Mouse (Mus musculus) limb, embryonic 12.5 days (tissue): ENCODE results near the gene Gm5414. TPM values are rescaled to one million over a fixed set of nuclear protein-coding genes. Genes with fewer than 3 reads are reported as not detected.

Experiments
- ATAC-seq: fragments of 200-750 bp; cut with Nextera tagmentation; 2 replicates; pipeline ENCODE4 v1.8.0; 2017; ENCODE audit warnings: low read depth, moderate TSS enrichment; ENCODE audit not compliant: insufficient number of reproducible peaks, insufficient read depth, low FRiP score, low TSS enrichment
- H3K27ac ChIP-seq: fragments of 300-500 bp; sonication (generic); 2 replicates; pipeline ENCODE4 v1.5.1; 2016; ENCODE audit warnings: mild to moderate bottlenecking, moderate library complexity
- H3K27me3 ChIP-seq: fragments of 300-500 bp; sonication (generic); 2 replicates; pipeline ENCODE4 v1.6.1; 2016; ENCODE audit warnings: mild to moderate bottlenecking, moderate library complexity
- H3K36me3 ChIP-seq: fragments of 300-500 bp; sonication (generic); 2 replicates; pipeline ENCODE4 v1.6.1; 2016; ENCODE audit warnings: mild to moderate bottlenecking, moderate library complexity
- H3K4me1 ChIP-seq: fragments of 300-500 bp; sonication (generic); replicated peaks from 2 replicates; pipeline ENCODE4 v1.6.1; 2016
- H3K4me2 ChIP-seq: fragments of 300-500 bp; sonication (generic); 2 replicates; pipeline ENCODE4 v1.6.1; 2016; ENCODE audit warnings: mild to moderate bottlenecking, moderate library complexity
- H3K4me3 ChIP-seq: fragments of 300-500 bp; sonication (generic); replicated peaks from 2 replicates; pipeline ENCODE4 v1.5.1; 2016; ENCODE audit warnings: mild to moderate bottlenecking
- H3K9ac ChIP-seq: fragments of 300-500 bp; sonication (generic); replicated peaks from 2 replicates; pipeline ENCODE4 v1.6.1; 2016; ENCODE audit warnings: mild to moderate bottlenecking, moderate library complexity
- H3K9me3 ChIP-seq: fragments of 300-500 bp; sonication (generic); 2 replicates; pipeline ENCODE4 v1.6.1; 2016; ENCODE audit warnings: mild to moderate bottlenecking, moderate library complexity
- WGBS: fragments of 180-500 bp; shearing (Covaris S2); methylation state at CpG from one replicate; pipeline ENCODE4 v1.1.7; 2016; 5-methylcytosine and 5-hydroxymethylcytosine counted together
- polyA plus RNA-seq: library from polyadenylated mRNA; unstranded; fragments of >200 nt; fragmentation: Nextera tagmentation; extraction: Ambion mirVana; gene quantifications from 2 replicates; pipeline ENCODE4 v1.2.1, GENCODE M21; 2016

Gene Gm5414
- not detected in 2 replicates for polyA plus RNA-seq

- WGBS, result 69% methylated on average over 2 of the region's 2 CpGs
- H3K9ac ChIP-seq, result no peak within 1 kb of the TSS
- H3K27me3 ChIP-seq, result no peaks in the 10 kb centered on the region
- no peak for ATAC-seq
- H3K27ac ChIP-seq, result no peak within 1 kb of the TSS
- no peaks in the 10 kb centered on the region for H3K9me3 ChIP-seq
- no peaks in the 10 kb centered on the region for H3K4me1 ChIP-seq
- H3K4me2 ChIP-seq, result no peak within 1 kb of the TSS
- no peak within 1 kb of the TSS for H3K4me3 ChIP-seq
- H3K36me3 ChIP-seq, result no peaks in the 10 kb centered on the region
These were observed at the start of gene Gm5414 for GRCm38 (mm10) chr15:101627884-101628283. TSS of gene Gm5414 (minus strand) at chr15:101628188.

GRCm38 (mm10) chr15:101675978-101676377 is 48.0 kb upstream of the Gm5414 start:
- Histone ChIP-seq H3K9ac (no peak overlapping the region), H3K36me3 (no peaks in the 10 kb centered on the region), H3K27me3 (no peaks in the 10 kb centered on the region), H3K27ac (no peak overlapping the region), H3K4me3 (no peak overlapping the region), H3K9me3 (no peaks in the 10 kb centered on the region), H3K4me2 (no peak overlapping the region), H3K4me1 (no peaks in the 10 kb centered on the region)
- WGBS, result 92% methylated on average over 1 of the region's 1 CpGs
- ATAC-seq, result no peak

- no peak for ATAC-seq
- WGBS, result 94% methylated on average over 5 of the region's 5 CpGs
- Histone ChIP-seq H3K36me3 (no peaks in the 10 kb centered on the region), H3K9me3 (no peaks in the 10 kb centered on the region), H3K9ac (no peak overlapping the region), H3K27me3 (no peaks in the 10 kb centered on the region), H3K4me1 (no peaks in the 10 kb centered on the region), H3K4me2 (no peak overlapping the region), H3K4me3 (no peak overlapping the region), H3K27ac (no peak overlapping the region)
These were observed 24.8 kb upstream of the Gm5414 start for GRCm38 (mm10) chr15:101652736-101653265.

- Histone ChIP-seq H3K9ac (no peak within 1 kb of the TSS), H3K27ac (no peak within 1 kb of the TSS), H3K4me2 (no peak within 1 kb of the TSS), H3K36me3 (no peaks in the 10 kb centered on the region), H3K27me3 (no peaks in the 10 kb centered on the region), H3K4me3 (no peak within 1 kb of the TSS), H3K9me3 (no peaks in the 10 kb centered on the region), H3K4me1 (no peaks in the 10 kb centered on the region)
- WGBS, result 81% methylated on average over 3 of the region's 3 CpGs
- no peak for ATAC-seq
These were observed 19.3 kb upstream of the Gm5414 start, which contains the start of gene Gm5478 for GRCm38 (mm10) chr15:101647280-101647679. TSS of gene Gm5478 (minus strand) at chr15:101647380.

GRCm38 (mm10) chr15:101599123-101599522 is 28.9 kb downstream of the Gm5414 start:
- Histone ChIP-seq H3K36me3 (no peaks in the 10 kb centered on the region), H3K4me1 (no peaks in the 10 kb centered on the region), H3K9ac (no peak overlapping the region), H3K4me2 (no peak overlapping the region), H3K4me3 (no peak overlapping the region), H3K27ac (no peak overlapping the region), H3K27me3 (no peaks in the 10 kb centered on the region; the same call in 1 of the 2 replicates), H3K9me3 (no peaks in the 10 kb centered on the region; the same call in 1 of the 2 replicates)
- ATAC-seq, result no peak
- 77% methylated on average over 6 of the region's 6 CpGs for WGBS

- Histone ChIP-seq H3K9me3 (no peaks in the 10 kb centered on the region), H3K4me1 (no peaks in the 10 kb centered on the region), H3K36me3 (no peaks in the 10 kb centered on the region), H3K27me3 (no peaks in the 10 kb centered on the region), H3K4me2 (no peak overlapping the region), H3K27ac (no peak overlapping the region), H3K4me3 (no peak overlapping the region), H3K9ac (no peak overlapping the region)
- no peak for ATAC-seq
- WGBS, result 83% methylated on average over 10 of the region's 10 CpGs
These were observed 39.8 kb downstream of the Gm5414 start for GRCm38 (mm10) chr15:101588216-101588615.

- Histone ChIP-seq H3K9me3 (no peaks in the 10 kb centered on the region), H3K27ac (no peak overlapping the region), H3K4me1 (no peaks in the 10 kb centered on the region), H3K36me3 (no peaks in the 10 kb centered on the region), H3K9ac (no peak overlapping the region), H3K4me3 (no peak overlapping the region), H3K27me3 (no peaks in the 10 kb centered on the region), H3K4me2 (no peak overlapping the region)
- 60% methylated on average over 2 of the region's 2 CpGs for WGBS
- ATAC-seq, result no peak
These were observed 43.5 kb downstream of the Gm5414 start for GRCm38 (mm10) chr15:101584456-101584855.

GRCm38 (mm10) chr15:101583211-101583965 is 44.6 kb downstream of the Gm5414 start:
- no peaks in the 10 kb centered on the region for H3K4me1 ChIP-seq
- H3K9ac ChIP-seq, result no peak overlapping the region
- 76% methylated on average over 8 of the region's 8 CpGs for WGBS
- H3K27ac ChIP-seq, result no peak overlapping the region
- no peak for ATAC-seq
- H3K27me3 ChIP-seq, result no peaks in the 10 kb centered on the region
- H3K4me3 ChIP-seq, result no peak overlapping the region
- H3K36me3 ChIP-seq, result no peaks in the 10 kb centered on the region
- H3K4me2 ChIP-seq, result no peak overlapping the region
- no peaks in the 10 kb centered on the region for H3K9me3 ChIP-seq

GRCm38 (mm10) chr15:101581701-101582100 is 46.3 kb downstream of the Gm5414 start:
- no peak overlapping the region for H3K9ac ChIP-seq
- no peak overlapping the region for H3K4me2 ChIP-seq
- 83% methylated on average over 3 of the region's 3 CpGs for WGBS
- no peaks in the 10 kb centered on the region for H3K27me3 ChIP-seq
- no peaks in the 10 kb centered on the region for H3K9me3 ChIP-seq
- H3K4me1 ChIP-seq, result no peaks in the 10 kb centered on the region
- H3K27ac ChIP-seq, result no peak overlapping the region
- no peaks in the 10 kb centered on the region for H3K36me3 ChIP-seq
- ATAC-seq, result no peak
- H3K4me3 ChIP-seq, result no peak overlapping the region

GRCm38 (mm10) chr15:101575506-101575905 is 52.5 kb downstream of the Gm5414 start:
- ATAC-seq, result no peak
- Histone ChIP-seq H3K36me3 (no peaks in the 10 kb centered on the region), H3K27me3 (no peaks in the 10 kb centered on the region), H3K4me1 (peaks cover 13% of the 10 kb centered on the region), H3K4me2 (no peak overlapping the region), H3K27ac (no peak overlapping the region), H3K9me3 (no peaks in the 10 kb centered on the region), H3K9ac (no peak overlapping the region), H3K4me3 (no peak overlapping the region)
- 88% methylated on average over 5 of the region's 5 CpGs for WGBS
